Mouse (Mus musculus) regulatory T cell (primary cell): Measurements from ENCODE around the gene Rft1.
"Not testable (repeated sequence)": the region's sequence is repeated elsewhere in the genome, so short reads cannot be mapped to it uniquely, and the experiment has no call there.

Experiments used
- in situ Hi-C: fragments of 300-600 bp; cut with MboI, MseI; formaldehyde crosslinking; loops from one replicate; pipeline ENCODE4 v1.15.1; 2025; ENCODE audit warnings: high pct_unique_total_duplicates

Gene Rft1

DNA sequence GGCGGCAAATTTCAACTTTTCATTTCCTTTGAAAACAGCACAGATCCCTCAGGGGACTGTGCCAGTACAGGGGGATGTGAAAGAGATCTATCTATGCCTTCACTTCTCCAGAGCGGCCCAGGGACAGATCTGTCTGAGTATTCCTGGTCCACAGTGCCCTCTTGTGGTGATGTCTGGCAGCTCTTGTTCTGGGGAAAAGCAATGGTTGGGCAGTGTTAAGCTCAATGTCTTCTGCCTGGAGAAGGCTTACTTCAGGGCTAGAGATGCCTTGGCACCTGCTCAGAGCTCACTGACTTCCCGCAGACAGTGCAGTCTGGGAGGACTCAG, 17.8 kb downstream of the Rft1 start:
- in situ Hi-C loops, result loop anchor here (5.0 kb wide), 1 partner anchor 85 kb away; no protein-coding TSS in a partner anchor

DNA sequence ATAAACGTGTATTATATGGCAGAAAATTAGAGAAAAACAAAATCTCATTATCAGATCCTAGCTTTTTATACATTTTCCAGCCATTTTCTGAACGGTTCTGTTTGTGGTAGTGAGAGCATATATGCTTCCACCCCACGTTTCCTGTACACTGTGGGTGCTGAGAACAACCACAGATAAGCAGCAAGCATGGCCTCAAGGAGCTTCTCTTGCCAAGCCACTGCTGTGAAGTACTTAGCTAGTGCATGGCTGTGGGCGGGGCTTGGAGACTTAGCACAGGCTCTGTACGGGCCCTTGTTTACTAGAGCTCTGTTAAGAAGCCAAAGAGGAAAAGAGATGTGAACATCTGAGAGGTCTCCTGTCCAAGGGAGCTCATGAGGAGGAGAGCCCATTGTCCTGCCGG, 20.8 kb downstream of the Rft1 start:
- in situ Hi-C loops, result loop anchor here (5.0 kb wide), 1 partner anchor 88 kb away; no protein-coding TSS in a partner anchor

DNA sequence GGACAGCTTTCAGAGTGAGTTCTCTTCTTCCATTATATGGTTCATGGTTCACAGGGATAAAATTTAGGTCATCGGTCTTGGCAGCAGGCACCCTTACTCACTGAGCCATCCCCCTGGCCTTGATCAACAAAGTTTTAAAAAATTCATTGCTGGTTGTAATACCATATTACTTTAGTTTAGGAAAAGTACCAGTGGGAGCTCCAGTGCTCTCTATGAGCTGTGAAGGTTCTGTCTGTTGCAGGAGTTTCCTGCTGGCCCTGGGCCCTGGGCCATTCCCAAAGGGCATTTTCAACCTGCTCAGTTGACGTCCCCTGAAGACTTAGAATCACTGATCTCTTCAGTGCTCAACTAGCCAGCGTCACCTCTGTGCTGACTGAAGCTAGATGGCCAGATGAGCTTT, 28.0 kb downstream of the Rft1 start:
- in situ Hi-C loops, result no loop called here

DNA sequence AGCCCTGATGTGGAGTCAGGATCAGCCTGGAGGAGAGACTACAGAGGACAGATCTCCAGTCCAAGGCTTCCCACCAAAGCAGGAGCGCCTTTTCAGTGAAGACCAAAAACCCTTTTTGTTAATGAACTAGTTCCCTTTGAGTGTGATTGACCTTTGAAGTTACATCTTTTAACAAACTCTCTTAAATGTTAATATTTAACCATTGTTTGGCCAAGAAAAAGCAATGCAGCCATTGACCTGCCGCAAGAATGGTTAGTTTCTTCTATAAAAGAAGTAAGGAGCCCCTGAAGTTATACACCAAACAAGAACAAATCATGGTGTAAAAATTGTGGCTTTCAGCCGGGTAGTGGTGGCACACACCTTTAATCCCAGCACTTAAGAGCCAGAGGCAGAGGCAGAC, 36.5 kb downstream of the Rft1 start:
- in situ Hi-C loops, result no loop called here

DNA sequence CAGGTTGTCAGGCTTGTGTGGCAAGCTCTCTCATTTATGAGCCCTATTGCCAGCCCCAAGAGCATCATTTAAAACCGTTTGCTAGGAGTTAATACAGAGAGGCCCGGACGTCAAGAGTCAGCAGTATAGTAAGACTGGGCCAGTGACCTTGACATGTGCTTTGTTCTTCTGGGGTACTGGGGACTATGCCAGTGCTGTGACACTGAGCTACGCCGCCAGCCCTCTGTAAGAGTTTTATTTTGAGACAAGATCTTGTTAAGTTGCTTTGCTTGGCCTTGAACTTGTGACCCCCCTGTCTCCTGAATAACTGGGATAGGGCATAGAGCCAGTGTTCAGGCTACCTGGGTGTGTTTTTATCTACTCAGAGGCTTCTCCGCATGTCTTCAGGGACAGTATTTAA, 38.3 kb downstream of the Rft1 start:
- in situ Hi-C loops, result no loop called here

DNA sequence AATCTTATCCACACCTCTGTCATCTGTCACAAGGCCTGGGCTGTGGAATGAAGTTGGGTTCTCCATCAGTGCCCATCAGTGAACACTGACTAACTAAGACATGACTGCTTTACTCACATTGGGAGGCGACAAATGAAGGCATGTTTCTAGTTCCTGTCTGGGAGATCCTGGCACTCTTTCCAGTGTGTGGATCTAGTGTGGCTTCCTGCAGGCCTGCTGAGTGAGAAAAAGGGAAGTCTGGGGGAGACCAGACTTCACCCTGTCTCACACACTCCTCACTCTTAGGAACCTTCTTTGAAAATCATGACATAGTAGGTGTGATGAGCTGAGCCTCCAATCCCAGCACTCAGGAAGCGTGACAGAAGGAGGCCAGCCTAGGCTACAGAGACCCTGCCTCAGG, 40.6 kb downstream of the Rft1 start:
- in situ Hi-C loops, result no loop called here

DNA sequence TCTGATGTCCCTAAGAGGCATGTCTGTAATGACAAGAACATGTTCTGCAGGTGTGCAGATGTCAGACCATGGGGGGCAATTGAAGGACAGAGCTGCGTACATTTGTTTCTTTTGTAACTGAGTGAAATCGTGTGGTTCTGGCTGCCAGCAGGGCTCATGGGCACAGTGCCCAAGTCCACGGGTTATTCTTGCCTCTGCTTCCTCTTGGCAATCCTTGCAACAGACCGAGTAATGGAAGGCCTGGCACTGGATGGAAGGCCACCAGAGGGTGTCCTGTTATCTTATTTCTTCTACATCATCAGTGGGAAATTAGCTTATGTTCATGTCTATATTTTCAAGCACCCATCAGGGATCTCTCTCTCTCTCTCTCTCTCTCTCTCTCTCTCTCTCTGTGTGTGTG, 41.4 kb downstream of the Rft1 start:
- in situ Hi-C loops, result no loop called here

DNA sequence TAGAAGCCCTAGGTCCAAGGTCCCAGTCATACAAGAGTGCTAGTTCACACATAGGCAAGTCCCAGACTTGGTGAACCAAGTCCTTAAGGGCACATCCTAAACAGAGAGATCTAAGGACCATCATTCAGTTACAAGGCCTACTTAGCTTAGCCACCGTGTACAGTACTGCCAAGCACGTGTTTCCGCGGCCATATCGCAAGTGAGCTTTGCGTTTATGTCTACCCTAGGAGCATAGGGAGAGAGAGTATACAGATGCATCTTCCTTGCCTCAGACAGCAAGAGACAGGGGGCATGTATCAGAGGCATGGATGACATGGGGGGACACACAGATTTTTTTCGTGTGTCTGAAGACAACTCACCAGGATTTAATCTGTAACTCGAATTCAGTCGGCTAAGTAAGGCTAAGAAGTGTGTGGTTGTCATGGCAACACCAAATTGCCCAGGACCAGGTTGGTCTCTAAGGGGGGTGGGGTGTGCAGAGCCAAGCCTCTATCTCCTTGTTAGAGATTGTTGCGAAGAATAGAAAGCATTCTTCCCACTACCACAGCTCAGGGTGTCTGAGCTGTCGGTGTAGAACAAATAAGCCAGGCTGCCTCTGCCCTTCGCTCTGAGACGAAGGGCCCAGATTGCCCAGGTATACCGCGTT, 43.4 kb downstream of the Rft1 start:
- in situ Hi-C loops, result no loop called here

DNA sequence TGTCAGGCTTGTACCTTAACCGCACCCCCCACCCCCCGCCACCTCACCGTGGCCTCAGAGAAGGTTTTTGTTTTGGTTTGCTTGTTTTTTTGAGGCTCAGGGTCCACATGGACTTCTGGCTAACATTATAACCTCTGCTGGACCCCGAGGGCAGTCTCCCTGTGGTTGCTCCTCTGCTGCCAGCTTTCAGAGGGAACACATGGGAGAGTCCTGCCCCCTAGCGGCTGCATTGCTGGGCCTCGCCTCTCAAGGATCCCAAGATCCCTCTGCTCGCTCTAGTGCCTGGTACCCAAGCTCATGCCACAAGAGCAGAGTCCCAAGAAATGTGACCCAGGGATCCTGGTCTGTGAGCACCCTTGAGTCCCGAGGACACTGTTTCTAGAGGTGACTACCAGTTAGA, 45.5 kb downstream of the Rft1 start:
- in situ Hi-C loops, result no loop called here

DNA sequence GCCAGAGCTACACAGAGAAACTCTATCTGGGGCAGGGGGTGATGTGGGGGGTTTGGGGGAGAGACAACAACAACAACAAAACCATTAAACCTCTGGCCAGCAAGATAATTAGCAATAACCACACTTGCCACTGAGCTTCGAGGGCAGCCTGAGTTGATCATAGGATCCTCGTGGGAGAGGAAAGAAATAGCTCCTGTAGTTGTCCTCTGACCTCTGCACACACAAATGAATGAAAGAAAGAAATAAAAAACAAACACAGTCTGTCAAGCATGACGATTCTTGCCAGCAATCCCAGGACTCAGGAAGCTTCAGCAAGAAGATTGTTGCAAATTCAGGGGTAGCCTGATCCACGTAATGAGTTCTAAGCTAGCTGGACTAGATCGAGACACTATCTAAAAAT, 48.4 kb downstream of the Rft1 start:
- in situ Hi-C loops, result no loop called here

DNA sequence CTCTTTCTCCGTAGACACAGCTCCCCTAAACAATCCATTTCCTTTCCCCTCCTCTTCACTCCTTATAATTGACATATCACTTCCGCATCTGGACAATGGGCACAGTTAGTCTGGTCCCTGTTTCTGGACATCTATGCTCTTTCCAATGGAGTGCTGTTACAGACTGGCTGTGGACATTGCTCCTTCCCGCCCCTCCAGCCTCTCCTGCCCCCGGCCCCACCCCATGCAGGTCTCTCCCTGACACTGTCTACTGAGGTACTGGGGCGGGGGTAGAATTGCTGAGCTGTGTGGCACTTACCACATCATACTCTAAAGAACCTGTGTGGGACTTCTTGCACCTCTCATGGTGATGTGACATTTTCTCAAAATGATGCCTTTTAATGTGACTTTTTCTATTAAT, 48.9 kb downstream of the Rft1 start:
- in situ Hi-C loops, result no loop called here

DNA sequence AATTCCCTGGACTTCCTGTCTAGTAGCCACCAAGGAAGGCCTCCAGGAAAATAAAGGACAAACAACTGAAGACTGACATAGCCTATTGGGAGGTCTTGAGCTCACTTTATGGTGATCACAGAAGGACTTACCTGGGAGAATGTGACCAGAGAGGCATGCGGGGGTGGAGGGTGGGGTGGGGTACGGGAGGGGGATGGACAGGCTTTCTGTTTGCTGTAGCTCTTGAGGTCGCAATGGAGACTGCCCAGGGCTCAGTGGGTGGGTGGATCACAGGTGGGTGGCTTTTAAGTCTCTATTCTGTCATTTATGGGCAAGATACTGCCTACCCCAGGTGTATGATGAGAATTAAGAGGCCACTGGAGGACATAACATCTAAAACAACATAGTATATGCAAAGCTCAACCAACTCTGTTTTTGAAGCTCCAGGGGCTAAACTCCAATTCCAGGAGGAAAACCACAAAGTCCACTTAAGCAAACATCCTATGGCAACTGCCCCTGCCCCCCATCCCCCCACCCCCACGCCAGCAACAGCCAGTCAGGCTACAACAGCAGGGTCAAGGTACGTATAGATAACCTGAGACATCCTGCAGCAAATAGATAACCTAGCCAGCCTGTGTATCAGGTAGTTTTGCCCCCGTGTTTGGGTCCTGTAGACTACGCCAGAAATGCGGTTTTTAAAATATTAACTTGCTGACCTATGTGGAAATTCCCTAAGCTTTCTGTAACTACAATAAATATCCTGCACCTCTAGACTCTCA, 50.1 kb downstream of the Rft1 start:
- in situ Hi-C loops, result no loop called here

DNA sequence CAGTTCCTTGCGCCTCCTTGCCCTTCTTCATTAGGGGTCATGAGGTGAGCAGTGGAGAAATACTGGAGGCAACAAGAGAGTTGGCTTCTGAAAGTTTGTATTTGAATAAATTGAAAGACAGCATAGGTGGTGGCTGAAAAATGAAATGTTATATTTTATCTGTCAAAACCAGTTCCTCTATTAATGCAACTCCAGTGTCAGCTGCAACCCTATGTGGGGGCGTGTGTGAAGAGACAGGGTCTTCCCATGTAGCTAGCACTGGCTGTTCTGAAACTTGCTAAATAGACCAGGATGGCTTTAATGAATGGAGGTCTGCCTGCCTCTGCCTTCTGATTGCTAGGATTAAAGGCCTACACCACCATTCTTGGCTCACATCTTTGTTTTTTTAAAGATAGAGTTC, 57.7 kb downstream of the Rft1 start:
- in situ Hi-C loops, result no loop called here

DNA sequence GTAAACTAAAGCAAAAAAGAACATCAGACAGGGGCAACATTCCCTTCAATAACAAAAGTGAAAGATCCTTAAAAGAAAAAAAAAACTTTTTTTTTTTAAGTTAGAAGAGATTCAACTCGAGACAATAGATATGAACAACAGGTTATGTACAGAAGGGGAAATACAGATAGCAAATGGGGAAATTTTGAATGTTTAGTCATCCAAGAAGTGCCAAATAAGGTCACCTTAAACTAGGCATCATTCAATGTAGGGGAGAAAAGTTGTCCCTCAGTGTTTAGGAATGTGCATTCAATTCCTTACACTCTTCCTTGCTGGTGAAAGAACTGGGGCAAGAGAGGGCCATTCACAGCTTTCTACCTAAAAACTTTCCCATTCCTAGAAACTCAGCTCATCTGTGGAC, 59.6 kb downstream of the Rft1 start:
- in situ Hi-C loops, result no loop called here

DNA sequence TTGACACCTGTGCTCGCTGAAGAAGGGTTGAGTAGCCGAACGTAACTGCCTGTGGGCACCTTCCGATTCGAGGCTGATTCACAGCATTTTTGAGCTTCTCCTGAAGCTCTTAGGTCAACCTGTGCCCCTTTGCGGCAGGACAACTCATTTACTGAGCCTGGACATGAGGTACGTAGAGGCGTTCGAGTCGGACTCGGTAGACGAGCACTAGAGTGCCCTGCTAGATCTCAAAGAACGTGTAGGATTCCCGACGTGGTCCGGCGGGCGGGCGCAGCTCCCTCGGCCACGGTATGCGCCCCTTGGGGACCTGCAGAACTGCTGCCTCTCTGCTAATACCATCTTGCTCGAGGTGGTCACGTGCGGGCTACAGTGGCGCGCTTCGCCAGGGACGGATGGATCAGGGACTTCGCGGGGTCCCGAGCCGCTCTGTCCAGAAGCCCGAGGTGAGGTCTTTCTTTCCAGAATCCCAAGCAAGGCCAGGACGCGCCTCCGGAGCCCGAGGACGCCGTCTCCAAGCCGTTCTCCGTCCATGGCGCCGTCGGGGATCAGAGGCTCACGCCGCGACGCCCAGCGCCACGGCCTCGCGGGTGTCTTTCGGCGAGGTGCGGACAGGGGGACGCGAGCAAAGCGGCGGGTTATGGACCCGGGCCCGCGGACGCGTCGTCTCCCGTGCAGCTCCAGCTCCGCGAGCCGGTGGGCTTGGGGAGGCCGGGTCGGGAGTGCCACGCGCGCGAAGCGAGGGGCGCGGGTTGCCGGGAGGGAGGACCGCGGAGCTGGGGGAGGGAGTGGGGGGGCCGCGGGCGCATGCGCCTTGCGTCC, 60.8 kb downstream of the Rft1 start, which contains the start of gene Sfmbt1:
Gene Sfmbt1, plus strand, starts transcription at position 51 of the 819 bp plus-strand sequence.
- in situ Hi-C loops, result no loop called here

DNA sequence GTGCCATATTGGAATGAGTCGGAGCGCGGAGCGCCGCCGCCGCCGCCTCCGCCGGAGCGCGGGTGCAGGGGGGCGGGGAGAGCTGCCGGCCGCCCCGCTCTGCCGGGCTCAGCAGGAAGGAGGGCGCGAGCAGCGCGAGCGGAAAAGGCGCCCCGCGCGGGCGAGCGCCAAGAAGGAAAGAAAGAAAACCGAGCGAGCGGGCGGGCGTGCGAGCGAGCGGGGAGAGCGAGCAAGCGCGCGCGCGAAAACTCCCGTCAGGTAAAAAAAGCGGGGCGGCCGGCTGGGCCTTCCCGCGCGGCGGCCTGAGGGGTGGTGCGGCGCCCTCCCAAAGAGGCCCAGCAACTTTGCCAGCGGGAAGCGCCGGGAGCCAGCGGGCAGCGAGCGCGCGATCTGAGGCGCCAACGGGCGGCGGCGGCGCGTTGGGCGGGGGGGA, 61.5 kb downstream of the Rft1 start:
- in situ Hi-C loops, result no loop called here

DNA sequence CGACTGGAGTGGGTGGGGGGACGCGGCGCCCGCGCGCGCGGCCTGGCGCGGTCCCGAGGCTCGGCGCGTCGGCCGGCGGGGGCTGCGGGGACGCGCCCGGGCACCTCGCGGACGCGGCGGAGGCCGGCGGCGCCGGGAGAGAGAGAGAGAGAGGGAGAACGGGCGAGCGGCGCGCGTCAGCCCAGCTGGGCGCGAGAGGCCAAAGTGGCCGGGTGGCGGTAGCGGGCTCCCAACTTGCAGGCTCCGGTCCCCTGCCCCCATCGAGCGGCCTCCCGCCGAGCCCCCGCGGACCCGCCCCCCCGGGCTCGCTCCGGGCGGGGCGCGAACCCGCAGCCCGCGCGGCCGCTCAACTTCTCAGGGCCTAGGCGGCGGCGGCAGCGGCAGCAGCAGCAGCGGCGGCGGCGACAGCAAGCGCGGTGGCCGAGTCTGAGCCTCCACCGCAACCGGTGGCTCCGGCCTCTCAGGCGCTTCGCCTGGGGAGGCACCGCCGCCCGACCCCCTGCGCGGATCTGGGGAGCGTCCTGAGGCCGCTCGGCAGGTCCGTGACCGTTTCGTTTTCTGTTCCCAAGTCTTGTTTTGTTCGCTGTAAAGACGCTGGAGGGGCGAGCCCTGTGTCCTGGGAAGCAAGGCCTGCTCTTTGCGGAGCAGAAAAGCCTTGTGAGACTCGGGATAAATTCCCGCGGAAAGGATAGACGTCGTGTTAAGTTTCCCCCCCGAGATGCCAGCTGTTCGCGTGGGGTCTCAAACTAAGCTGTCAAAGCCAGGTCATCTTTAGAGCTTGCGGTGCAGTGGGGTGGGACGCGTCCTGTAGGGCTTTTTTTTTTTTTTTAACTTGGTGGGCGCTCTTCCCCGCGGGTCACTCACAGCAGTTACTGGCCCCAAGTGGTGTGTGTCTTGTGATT, 62.1 kb downstream of the Rft1 start:
- in situ Hi-C loops, result no loop called here

DNA sequence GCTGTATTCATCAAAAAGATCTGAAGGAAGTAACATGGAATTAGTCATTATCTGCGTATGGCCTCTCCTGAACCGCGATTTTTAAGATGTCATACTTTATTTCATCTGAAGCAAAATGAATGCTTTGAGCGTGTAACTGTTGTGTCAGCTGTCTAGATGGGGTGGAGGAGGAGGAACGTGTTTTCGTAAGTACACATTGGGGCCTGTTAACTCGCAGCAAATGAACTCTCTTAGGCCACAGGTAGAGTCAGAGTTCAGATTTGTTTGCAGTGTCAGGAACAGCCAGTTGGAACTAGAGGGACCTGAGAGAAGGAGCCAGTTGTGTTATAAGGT, 62.8 kb downstream of the Rft1 start:
- in situ Hi-C loops, result no loop called here

DNA sequence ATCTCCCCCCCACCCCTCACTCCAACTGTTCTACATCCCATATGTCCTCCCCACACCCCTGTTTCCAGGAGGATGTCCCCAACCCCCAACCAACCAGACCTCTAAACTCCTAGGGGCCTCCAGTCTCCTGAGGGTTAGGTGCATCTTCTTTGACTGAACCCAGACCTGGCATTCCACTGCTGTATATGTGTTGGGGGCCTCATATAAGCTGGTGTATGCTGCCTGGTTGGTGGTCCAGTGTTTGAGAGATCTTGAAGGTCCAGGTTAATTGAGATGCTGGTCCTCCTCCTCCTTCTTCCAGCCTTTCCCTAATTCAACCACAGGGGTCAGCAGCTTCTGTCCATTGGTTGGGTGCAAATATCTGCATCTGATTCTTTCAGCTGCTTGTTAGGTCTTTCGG, 64.5 kb downstream of the Rft1 start:
- in situ Hi-C loops, result not testable (repeated sequence)

DNA sequence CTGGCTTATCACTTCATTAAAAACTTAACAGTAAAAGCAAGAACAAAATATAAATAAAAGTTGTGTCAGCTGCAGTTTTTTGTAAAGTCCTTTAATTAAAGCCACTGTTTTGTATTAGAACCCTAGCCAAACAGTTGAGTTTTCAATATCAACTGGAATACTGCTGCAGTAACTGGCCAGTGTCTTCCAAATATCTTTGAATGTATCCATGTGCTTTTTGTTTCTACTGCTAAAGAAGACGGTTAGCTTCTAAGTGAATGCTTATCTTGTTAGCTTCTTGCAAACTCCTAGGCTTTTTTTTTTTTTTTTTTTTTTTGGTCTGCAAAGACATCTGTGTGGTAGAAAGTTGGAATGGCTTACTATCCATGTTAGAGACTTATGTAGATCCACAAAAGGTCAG, 65.4 kb downstream of the Rft1 start:
- in situ Hi-C loops, result no loop called here

DNA sequence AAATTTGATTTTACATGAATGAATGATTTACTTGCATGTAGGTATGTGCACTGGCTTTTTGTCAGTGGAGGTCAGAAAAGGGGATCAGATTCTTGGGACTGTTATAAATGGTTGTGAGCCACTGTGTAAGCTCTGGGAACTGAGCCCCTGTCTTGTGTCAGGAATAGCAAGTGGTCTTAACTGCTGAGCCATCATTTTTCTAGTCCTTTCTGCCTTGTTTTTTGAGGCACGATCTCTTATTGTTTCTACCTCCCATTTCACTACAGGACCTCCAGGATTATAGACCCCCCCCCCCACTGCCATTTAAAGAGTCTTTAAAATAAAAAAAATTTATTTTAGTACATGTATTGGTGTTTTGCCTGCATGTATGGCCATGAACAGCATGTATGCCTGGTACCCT, 67.7 kb downstream of the Rft1 start:
- in situ Hi-C loops, result no loop called here

DNA sequence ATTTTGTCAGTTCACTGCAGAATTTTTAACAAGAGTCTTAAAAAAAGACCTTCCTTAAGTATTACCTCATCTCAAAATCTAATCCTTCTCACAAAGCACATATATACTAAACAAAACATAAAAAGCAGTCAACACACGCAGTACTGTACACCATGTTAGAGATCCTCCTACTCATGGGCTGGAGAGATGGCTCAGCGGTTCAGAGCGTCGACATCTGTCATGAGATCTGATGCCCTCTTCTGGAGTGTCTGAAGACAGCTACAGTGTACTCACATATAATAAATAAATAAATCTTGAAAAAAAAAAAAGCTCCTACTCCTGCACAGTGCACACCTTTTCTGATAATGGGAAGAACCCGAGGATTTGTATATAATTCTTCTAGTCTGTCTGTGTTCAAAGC, 68.2 kb downstream of the Rft1 start:
- in situ Hi-C loops, result no loop called here
